Mouse (Mus musculus) kidney, embryonic 14.5 days (tissue): ENCODE results near the gene Lzic. TPM values are rescaled to one million over a fixed set of nuclear protein-coding genes. Genes with fewer than 3 reads are reported as not detected.

Source experiments
- ATAC-seq: fragments of 200-750 bp; cut with Nextera tagmentation; 2 replicates; pipeline ENCODE4 v1.8.0; 2017; ENCODE audit warnings: moderate number of reproducible peaks, mild to moderate bottlenecking, moderate TSS enrichment, moderate library complexity; ENCODE audit not compliant: low FRiP score, low TSS enrichment
- H3K27ac ChIP-seq: fragments of 300-500 bp; sonication (generic); 2 replicates; pipeline ENCODE4 v1.5.1; 2014; ENCODE audit warnings: low read depth, mild to moderate bottlenecking, low read length, moderate library complexity, mixed read lengths
- H3K27me3 ChIP-seq: fragments of 300-500 bp; sonication (generic); 2 replicates; pipeline ENCODE4 v1.6.1; 2014; ENCODE audit warnings: mild to moderate bottlenecking, low read length; ENCODE audit not compliant: control insufficient read depth, insufficient read depth
- H3K36me3 ChIP-seq: fragments of 300-500 bp; sonication (generic); 2 replicates; pipeline ENCODE4 v1.6.1; 2014; ENCODE audit warnings: low read length, mixed read lengths; ENCODE audit not compliant: control insufficient read depth, insufficient read depth
- H3K4me1 ChIP-seq: fragments of 300-500 bp; sonication (generic); 2 replicates; pipeline ENCODE4 v1.6.1; 2014; ENCODE audit warnings: low read length, mixed read lengths; ENCODE audit not compliant: control insufficient read depth, insufficient read depth
- H3K4me2 ChIP-seq: fragments of 300-500 bp; sonication (generic); replicated peaks from 2 replicates; pipeline ENCODE4 v1.6.1; 2014; ENCODE audit warnings: low read depth, mild to moderate bottlenecking, low read length
- H3K4me3 ChIP-seq: fragments of 300-500 bp; sonication (generic); 2 replicates; pipeline ENCODE4 v1.5.1; 2014; ENCODE audit warnings: mild to moderate bottlenecking, low read length
- H3K9ac ChIP-seq: fragments of 300-500 bp; sonication (generic); 2 replicates; pipeline ENCODE4 v1.6.1; 2014; ENCODE audit warnings: low read depth, mild to moderate bottlenecking, low read length, moderate library complexity
- H3K9me3 ChIP-seq: fragments of 300-500 bp; sonication (generic); 2 replicates; pipeline ENCODE4 v1.6.1; 2016; ENCODE audit warnings: low read length; ENCODE audit not compliant: control insufficient read depth
- WGBS: fragments of 180-500 bp; shearing (Covaris S2); extraction: QIAGEN DNeasy Blood & Tissue Kit; methylation state at CpG from one replicate; pipeline ENCODE4 v1.1.7; 2014; 5-methylcytosine and 5-hydroxymethylcytosine counted together
- polyA plus RNA-seq: library from polyadenylated mRNA; unstranded; fragments of >200 nt; fragmentation: Nextera tagmentation; extraction: Ambion mirVana; gene quantifications from 2 replicates; pipeline ENCODE4 v1.2.1, GENCODE M21; 2014

Lzic gene
- polyA plus RNA-seq = 45.7 and 47.3 TPM in 2 replicates

GRCm38 (mm10) chr4:149485053-149485824, at the start of gene Lzic, which contains the start of gene Nmnat1:
TSS of gene Lzic (plus strand) at chr4:149485229.
TSS of gene Nmnat1 (minus strand) at chr4:149485202.
- under 1% methylated on average over 60 of the region's 60 CpGs for WGBS
- no peaks in the 10 kb centered on the region for H3K9me3 ChIP-seq
- peak within 1 kb of the TSS; percentile 88 for H3K9ac ChIP-seq
- H3K4me3 ChIP-seq = peak within 1 kb of the TSS; percentile 86
- peaks cover 36% of the 10 kb centered on the region for H3K36me3 ChIP-seq
- H3K27ac ChIP-seq = peak within 1 kb of the TSS; percentile 52
- H3K4me2 ChIP-seq = peak within 1 kb of the TSS; percentile 88
- no peaks in the 10 kb centered on the region for H3K27me3 ChIP-seq
- peak; percentile 98 for ATAC-seq
- peaks cover 11% of the 10 kb centered on the region for H3K4me1 ChIP-seq

DNA sequence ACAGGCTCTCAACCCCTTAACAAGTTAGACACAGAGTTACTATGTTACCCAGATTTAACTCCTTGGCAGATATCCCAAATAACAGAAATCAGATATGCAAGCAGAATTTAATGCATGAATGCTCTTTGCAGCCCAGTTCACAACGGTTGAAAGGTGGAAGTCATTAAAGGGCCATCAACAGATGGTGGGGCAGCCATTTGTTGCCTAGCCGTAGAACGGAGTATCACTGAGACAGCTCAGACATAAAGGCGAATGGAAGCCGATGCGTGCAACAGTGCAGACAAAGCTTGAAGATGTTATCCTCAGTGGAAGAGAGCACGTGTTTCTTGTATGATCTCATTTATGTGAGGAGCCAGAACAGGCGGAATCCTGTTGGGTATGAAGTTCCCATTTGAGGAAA, 44.5 kb upstream of the Lzic start:
- ATAC-seq = no peak
- H3K27me3 ChIP-seq = no peaks in the 10 kb centered on the region
- no peak overlapping the region for H3K9ac ChIP-seq
- H3K4me3 ChIP-seq = no peak overlapping the region
- no peaks in the 10 kb centered on the region for H3K9me3 ChIP-seq
- WGBS = 18% methylated on average over 8 of the region's 8 CpGs
- peaks cover 5% of the 10 kb centered on the region; the same call in 1 of the 2 replicates for H3K4me1 ChIP-seq
- no peak overlapping the region for H3K4me2 ChIP-seq
- H3K27ac ChIP-seq = no peak overlapping the region
- H3K36me3 ChIP-seq = no peaks in the 10 kb centered on the region

DNA sequence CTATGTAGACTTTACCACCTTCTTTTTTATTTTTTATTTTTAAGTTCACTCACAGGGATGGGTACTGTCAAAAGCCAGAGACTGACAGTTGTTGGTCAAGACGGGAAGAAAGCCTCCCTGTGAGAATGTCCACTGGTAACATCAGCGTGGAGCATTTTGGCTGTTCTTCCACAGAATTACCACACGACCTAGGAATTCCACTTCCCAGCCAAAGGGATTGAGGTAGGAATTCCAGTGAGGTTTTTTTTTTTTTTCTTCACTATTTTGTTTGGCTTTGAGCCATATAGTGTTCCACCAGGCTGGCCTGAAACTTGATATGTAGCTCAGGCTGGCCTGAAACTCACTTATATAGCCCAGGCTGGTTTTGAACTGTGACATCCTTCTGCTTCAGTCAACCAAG, 42.6 kb upstream of the Lzic start:
- 47% methylated on average over 3 of the region's 3 CpGs for WGBS
- no peak for ATAC-seq

DNA sequence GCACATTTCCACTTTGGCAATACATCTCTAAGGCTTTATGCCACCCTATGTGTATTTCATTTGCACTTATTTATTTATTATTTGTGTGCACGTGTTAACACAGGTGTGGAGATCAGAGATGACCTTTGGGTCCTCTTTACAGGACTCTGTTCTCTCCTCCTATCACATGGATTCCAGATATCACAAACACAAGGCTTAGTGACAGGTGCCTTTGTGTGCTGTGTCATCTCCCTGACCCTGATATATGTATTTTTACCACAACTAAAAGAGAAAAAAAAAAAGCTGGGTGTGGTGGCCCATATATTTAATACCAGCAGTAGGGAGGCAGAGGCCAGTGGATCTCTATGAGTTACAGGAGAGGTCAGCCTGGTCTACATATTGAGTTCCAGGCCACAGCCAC, 40.6 kb upstream of the Lzic start:
- Histone ChIP-seq H3K4me2 (peak overlapping the region; percentile 42; the same call in 1 of the 2 replicates), H3K27me3 (no peaks in the 10 kb centered on the region), H3K4me3 (no peak overlapping the region), H3K9ac (peak overlapping the region; percentile 63; the same call in 1 of the 2 replicates), H3K36me3 (no peaks in the 10 kb centered on the region), H3K4me1 (peaks cover 13% of the 10 kb centered on the region; the same call in 1 of the 2 replicates), H3K27ac (peak overlapping the region; percentile 79; the same call in 1 of the 2 replicates), H3K9me3 (no peaks in the 10 kb centered on the region)
- 69% methylated on average over 1 of the region's 1 CpGs for WGBS
- ATAC-seq = no peak

More for the DNA sequence above, 42.6 kb upstream of the Lzic start:
- Histone ChIP-seq H3K36me3 (no peaks in the 10 kb centered on the region), H3K9ac (no peak overlapping the region), H3K4me3 (no peak overlapping the region), H3K4me2 (no peak overlapping the region), H3K27ac (no peak overlapping the region), H3K4me1 (peaks cover 13% of the 10 kb centered on the region; the same call in 1 of the 2 replicates), H3K27me3 (no peaks in the 10 kb centered on the region), H3K9me3 (no peaks in the 10 kb centered on the region)

DNA sequence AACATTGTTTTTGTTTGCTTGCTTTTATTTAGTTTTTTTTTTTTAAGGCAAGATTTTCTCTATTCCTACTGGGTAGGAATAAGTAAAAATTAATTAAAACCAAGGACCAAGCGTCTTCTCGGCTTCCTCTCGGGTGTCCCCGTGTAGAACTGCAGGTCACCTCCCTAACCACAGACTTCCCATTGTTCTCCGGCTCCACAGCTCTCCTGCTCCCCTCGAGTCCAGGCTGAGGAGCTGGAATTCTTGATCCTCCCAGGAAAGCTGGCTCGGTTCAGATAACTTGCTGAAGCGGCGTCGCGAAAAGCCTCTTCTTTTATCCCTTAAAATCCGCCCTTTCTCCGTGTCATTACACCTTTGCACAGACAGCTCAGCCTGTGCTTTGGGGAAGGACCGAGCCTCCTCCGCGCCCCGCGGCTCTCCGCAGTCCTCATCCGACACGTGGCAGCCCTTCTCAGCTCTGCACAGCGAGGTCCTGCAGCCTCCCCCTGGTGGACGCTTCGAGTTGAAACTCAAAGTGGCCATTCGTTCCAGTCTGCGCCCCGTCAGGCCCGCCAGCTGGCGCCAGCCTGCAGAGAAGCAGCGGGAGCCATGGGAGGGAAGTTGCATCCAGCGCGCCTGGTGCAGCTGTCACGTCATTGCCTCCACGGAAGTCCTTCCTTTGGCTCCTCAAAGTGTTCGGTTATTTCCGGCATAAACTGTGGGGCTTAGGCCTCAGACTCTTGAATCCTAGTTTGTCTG, 39.9 kb upstream of the Lzic start:
- Histone ChIP-seq H3K27ac (peak overlapping the region; percentile 79), H3K9ac (peak overlapping the region; percentile 63), H3K4me1 (peaks cover 13% of the 10 kb centered on the region; the same call in 1 of the 2 replicates), H3K36me3 (no peaks in the 10 kb centered on the region), H3K27me3 (no peaks in the 10 kb centered on the region), H3K4me2 (peak overlapping the region; percentile 42), H3K4me3 (peak overlapping the region; percentile 16), H3K9me3 (no peaks in the 10 kb centered on the region)
- WGBS = under 1% methylated on average over 36 of the region's 36 CpGs
- peak; percentile 97 for ATAC-seq

DNA sequence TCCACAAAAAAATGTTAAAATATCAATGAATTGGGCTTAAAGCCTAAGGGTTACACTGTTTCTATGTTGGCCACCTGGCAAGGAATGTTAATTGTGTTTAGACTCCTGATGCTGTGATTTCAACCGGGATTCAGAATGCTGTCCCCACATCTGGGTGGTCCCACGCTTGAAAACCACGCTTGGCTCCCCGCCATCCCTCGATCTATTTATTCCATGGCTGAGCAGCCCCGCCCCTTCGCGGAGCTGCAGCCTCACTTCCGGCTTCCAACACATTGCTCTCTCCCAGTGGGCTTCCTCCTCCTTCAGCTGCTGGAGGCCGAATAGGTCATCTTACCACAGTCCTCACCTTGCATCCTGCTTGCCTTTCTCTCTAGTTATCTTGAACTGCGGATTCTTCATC, 39.2 kb upstream of the Lzic start:
- 2% methylated on average over 11 of the region's 11 CpGs for WGBS
- Histone ChIP-seq H3K4me1 (peaks cover 13% of the 10 kb centered on the region; the same call in 1 of the 2 replicates), H3K27me3 (no peaks in the 10 kb centered on the region), H3K36me3 (no peaks in the 10 kb centered on the region), H3K4me2 (peak overlapping the region; percentile 42), H3K9me3 (no peaks in the 10 kb centered on the region), H3K27ac (peak overlapping the region; percentile 79), H3K9ac (peak overlapping the region; percentile 63; the same call in 1 of the 2 replicates), H3K4me3 (peak overlapping the region; percentile 16; the same call in 1 of the 2 replicates)
- ATAC-seq = peak; percentile 56

DNA sequence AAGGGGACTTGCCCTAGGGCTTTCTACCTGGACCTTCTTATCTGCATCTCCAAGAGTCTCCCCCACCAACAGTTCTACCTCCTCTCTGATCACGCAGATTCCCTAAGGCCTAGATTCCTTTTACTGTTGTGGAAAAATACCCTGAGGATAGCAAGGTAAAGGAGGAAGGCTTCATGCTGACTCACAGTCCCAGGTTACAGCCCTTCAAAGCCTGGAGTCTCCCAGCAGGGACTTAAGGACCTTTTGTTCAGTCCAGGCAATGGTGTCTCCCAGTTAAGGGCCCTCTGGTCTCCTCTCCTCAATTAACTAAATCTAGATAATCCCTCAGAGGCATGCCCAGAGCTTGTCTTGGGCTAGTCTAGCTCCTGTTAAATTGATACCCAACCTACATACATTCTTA, 38.7 kb upstream of the Lzic start:
- 59% methylated on average over 1 of the region's 1 CpGs for WGBS
- peak overlapping the region; percentile 63; the same call in 1 of the 2 replicates for H3K9ac ChIP-seq
- no peaks in the 10 kb centered on the region for H3K27me3 ChIP-seq
- peaks cover 13% of the 10 kb centered on the region; the same call in 1 of the 2 replicates for H3K4me1 ChIP-seq
- ATAC-seq = no peak
- no peaks in the 10 kb centered on the region for H3K9me3 ChIP-seq
- peak overlapping the region; percentile 42 for H3K4me2 ChIP-seq
- H3K4me3 ChIP-seq = peak overlapping the region; percentile 16; the same call in 1 of the 2 replicates
- no peaks in the 10 kb centered on the region for H3K36me3 ChIP-seq
- H3K27ac ChIP-seq = peak overlapping the region; percentile 79

DNA sequence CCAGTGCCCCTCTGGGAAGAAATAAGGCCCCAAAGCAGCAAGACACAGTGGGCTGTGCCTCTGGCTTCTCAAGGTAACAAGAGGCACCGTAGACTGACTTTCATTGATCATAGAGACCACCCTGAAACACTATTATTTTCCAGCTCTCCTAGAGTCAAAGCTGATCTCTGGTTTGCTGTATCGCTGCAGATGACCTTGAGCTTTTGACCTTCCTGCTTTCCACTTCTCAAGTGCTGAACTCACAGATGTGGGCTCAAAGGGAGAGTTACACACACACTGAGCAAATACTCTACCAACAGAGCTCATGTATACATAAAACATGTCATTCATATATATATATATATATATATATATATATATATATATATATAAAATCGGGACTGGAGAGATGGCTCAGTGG, 34.4 kb upstream of the Lzic start:
- H3K4me3 ChIP-seq = no peak overlapping the region
- no peaks in the 10 kb centered on the region for H3K36me3 ChIP-seq
- no peaks in the 10 kb centered on the region for H3K9me3 ChIP-seq
- ATAC-seq = no peak
- no peak overlapping the region for H3K27ac ChIP-seq
- 83% methylated on average over 3 of the region's 3 CpGs for WGBS
- peaks cover 8% of the 10 kb centered on the region; the same call in 1 of the 2 replicates for H3K4me1 ChIP-seq
- H3K9ac ChIP-seq = no peak overlapping the region
- no peak overlapping the region for H3K4me2 ChIP-seq
- no peaks in the 10 kb centered on the region for H3K27me3 ChIP-seq
